Comparison of ENCODE assay signal across 18 mouse cellular contexts in the genomic region with DNA sequence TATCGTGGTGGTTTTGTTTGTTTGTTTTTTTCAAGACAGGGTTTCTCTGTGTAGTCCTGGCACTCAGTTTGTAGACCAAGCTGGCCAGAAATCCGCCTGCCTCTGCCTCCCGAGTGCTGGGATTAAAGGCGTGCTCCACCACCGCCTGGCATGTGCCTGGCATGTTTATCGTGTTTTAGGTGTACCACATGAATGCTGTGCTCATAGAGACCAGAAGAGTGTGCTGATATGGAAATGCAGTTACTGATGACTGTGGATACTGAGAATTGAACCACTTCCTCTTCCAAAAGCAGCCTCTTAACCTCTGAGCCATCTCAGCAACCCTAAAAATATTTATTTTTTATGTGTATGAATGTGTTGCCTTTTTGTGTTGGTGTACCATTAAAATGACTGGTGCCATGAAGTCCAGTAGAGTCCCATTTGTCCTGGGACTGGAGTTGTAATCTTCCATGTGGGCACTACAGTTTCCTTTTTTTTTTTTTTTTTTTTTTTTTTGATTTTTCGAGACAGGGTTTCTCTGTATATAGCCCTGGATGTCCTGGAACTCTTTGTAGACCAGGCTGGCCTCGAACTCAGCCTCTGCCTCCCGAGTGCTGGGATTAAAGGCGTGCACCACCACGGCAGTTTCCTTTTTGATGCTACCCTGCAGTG. TPM values are rescaled to one million over a fixed set of nuclear protein-coding genes. Genes with fewer than 3 reads are reported as not detected.
DNase-seq lines count a peak whose midpoint lies in the region; ATAC-seq and TF ChIP-seq lines count a peak whose summit lies in the region.
"Had no signal": no experiment of that assay in that cellular context is flagged by ENCODE, and none has a peak within 500 bp of the region (broad histone marks: within the 10 kb centered on the region; RNA-seq: fewer than 3 reads in every experiment).

No protein-coding gene starts in this region.

- no peak for TF ChIP-seq POLR2A in CH12.LX (IDR thresholded peaks at IDR 0.05; ENCODE audit: low read depth, low read length)
- TF ChIP-seq POLR2A in bone marrow macrophage, adult 2 months (IDR thresholded peaks at IDR 0.05; ENCODE audit: borderline replicate concordance, low read depth, low read length), result no peak

- peaks cover 45% of the 10 kb centered on the region for H3K4me1 ChIP-seq in heart, embryonic 13.5 days
- H3K4me1 ChIP-seq in CH12.LX (ENCODE audit: control insufficient read depth in 1 of 2, insufficient read depth in 2 of 2), result peaks cover 22 to 44% of the 10 kb centered on the region in 2 experiments
- peaks cover 23% of the 10 kb centered on the region for H3K4me1 ChIP-seq in bone marrow macrophage, adult 2 months (ENCODE audit: control insufficient read depth, insufficient read depth, low read length)
- peaks cover 23% of the 10 kb centered on the region for H3K4me1 ChIP-seq in liver, postnatal 0 days (ENCODE audit: insufficient read depth)

- no peak for TF ChIP-seq EP300 in CH12.LX (IDR thresholded peaks at IDR 0.05; ENCODE audit: low read length)
- no peak for TF ChIP-seq EP300 in liver, postnatal 0 days (IDR thresholded peaks at IDR 0.05; ENCODE audit: low read depth)

- intact Hi-C loops in heart, postnatal 25 days (cut with DNase I), result no loop called here

- H3K4me3 ChIP-seq in heart, embryonic 13.5 days, result no peak overlapping the region
- H3K4me3 ChIP-seq in CH12.LX (replicated peaks in 1 of 3; ENCODE audit: low read depth in 2 of 3, low read length in 2 of 3, poor library complexity in 1 of 3), result peak overlapping the region in 2 of 3 experiments; percentile 87 to 98
- H3K4me3 ChIP-seq in bone marrow macrophage, adult 2 months (ENCODE audit: insufficient read depth, low read length), result peak overlapping the region; percentile 97; the same call in 1 of the 2 replicates
- H3K4me3 ChIP-seq in liver, postnatal 0 days (ENCODE audit: low read depth, low read length), result no peak overlapping the region
- H3K4me3 ChIP-seq: forebrain, embryonic 13.5 days; neural tube, embryonic 15.5 days had no signal

- dilution Hi-C loops in CH12.LX (cut with MboI; ENCODE audit: extremely low pct_ligation_motif_present, extremely low pct_unique_long_range_greater_than_20kb, low sequenced_read_pairs), result no loop called here

- H3K9ac ChIP-seq in heart, embryonic 13.5 days, result no peak overlapping the region
- peak overlapping the region; percentile 94 for H3K9ac ChIP-seq in CH12.LX (ENCODE audit: insufficient read depth, low read depth)
- H3K9ac ChIP-seq in liver, postnatal 0 days (replicated peaks), result no peak overlapping the region
- H3K9ac ChIP-seq: forebrain, embryonic 13.5 days; neural tube, embryonic 15.5 days had no signal

- H3K27me3 ChIP-seq in heart, embryonic 13.5 days (replicated peaks), result no peaks in the 10 kb centered on the region
- no peaks in the 10 kb centered on the region for H3K27me3 ChIP-seq in CH12.LX (replicated peaks)
- H3K27me3 ChIP-seq in liver, postnatal 0 days (ENCODE audit: insufficient read depth, low read length), result no peaks in the 10 kb centered on the region
- H3K27me3 ChIP-seq: forebrain, embryonic 13.5 days; neural tube, embryonic 15.5 days had no signal

- no peak for TF ChIP-seq CTCF in CH12.LX (conservative IDR thresholded peaks at IDR 0.05 in 1 of 2, IDR thresholded peaks at IDR 0.05 in 1 of 2; ENCODE audit: low read depth in 2 of 2, low read length in 2 of 2)
- no peak for TF ChIP-seq CTCF in bone marrow macrophage, adult 2 months (IDR thresholded peaks at IDR 0.05; ENCODE audit: low read depth, low read length)
- TF ChIP-seq CTCF in liver, postnatal 0 days (IDR thresholded peaks at IDR 0.05; ENCODE audit: low read depth), result no peak

- ATAC-seq in heart, embryonic 13.5 days (ENCODE audit: extremely low read depth, insufficient number of reproducible peaks, low FRiP score, low TSS enrichment), result no peak
- ATAC-seq in liver, postnatal 0 days, result no peak
- ATAC-seq: forebrain, embryonic 13.5 days; hindbrain, embryonic 16.5 days had no signal

- WGBS in heart, embryonic 13.5 days, result 87% methylated on average over 11 of the region's 11 CpGs
- 65% methylated on average over 11 of the region's 11 CpGs for WGBS in liver, postnatal 0 days (ENCODE audit: insufficient replicate concordance)

- DNase-seq in heart, postnatal 25 days (ENCODE audit: low spot score), result no peak
- peak; percentile 57 for DNase-seq in CH12.LX (ENCODE audit: extremely low read depth)
- no peak for DNase-seq in liver, postnatal 0 days
- no peak for DNase-seq in layer of hippocampus, postnatal 36 days
- no peak for DNase-seq in thymus, postnatal 4 days
- DNase-seq in spleen, postnatal 36 days (ENCODE audit: low spot score in 2 of 2), result no peak
- DNase-seq: cerebellum, adult 9-10 months; gastrocnemius, postnatal 14 days; lung, postnatal 36 days; right cerebral cortex, adult 18-20 months; thymus, postnatal 25 days had no signal

- H3K4me2 ChIP-seq in heart, embryonic 13.5 days, result peak overlapping the region; percentile 89; the same call in 1 of the 2 replicates
- peak overlapping the region; percentile 57 for H3K4me2 ChIP-seq in CH12.LX (ENCODE audit: insufficient read depth, low read depth, poor library complexity, severe bottlenecking)
- no peak overlapping the region for H3K4me2 ChIP-seq in liver, postnatal 0 days (ENCODE audit: low read depth, low read length)
- H3K4me2 ChIP-seq: neural tube, embryonic 15.5 days had no signal

- peaks cover 67% of the 10 kb centered on the region for H3K36me3 ChIP-seq in heart, embryonic 13.5 days
- peaks cover 51 to 64% of the 10 kb centered on the region in 2 experiments for H3K36me3 ChIP-seq in CH12.LX (replicated peaks in 1 of 2; ENCODE audit: control insufficient read depth in 1 of 2, insufficient read depth in 1 of 2, low read length in 1 of 2)
- peaks cover 36% of the 10 kb centered on the region for H3K36me3 ChIP-seq in liver, postnatal 0 days (replicated peaks; ENCODE audit: insufficient read depth, low read length)

- peak overlapping the region; percentile 36; the same call in 1 of the 2 replicates for H3K27ac ChIP-seq in heart, embryonic 13.5 days (replicated peaks)
- H3K27ac ChIP-seq in CH12.LX (ENCODE audit: insufficient read depth, low read depth), result peak overlapping the region; percentile 30; the same call in 1 of the 2 replicates
- peak overlapping the region; percentile 94 for H3K27ac ChIP-seq in bone marrow macrophage, adult 2 months (ENCODE audit: insufficient read depth, low read depth, low read length)
- peak overlapping the region; percentile 29; the same call in 1 of the 2 replicates for H3K27ac ChIP-seq in liver, postnatal 0 days (ENCODE audit: low read depth)
- H3K27ac ChIP-seq: forebrain, embryonic 13.5 days; kidney, postnatal 0 days; neural tube, embryonic 15.5 days had no signal

- in situ Hi-C loops in CH12.LX (cut with MboI; ENCODE audit: low pct_ligation_motif_present, low pct_unique_long_range_greater_than_20kb, low sequenced_read_pairs), result no loop called here

- H3K79me2 ChIP-seq in CH12.LX (replicated peaks; ENCODE audit: control insufficient read depth, extremely low read depth, insufficient read depth, poor library complexity, severe bottlenecking), result peaks cover 46% of the 10 kb centered on the region

- no peaks in the 10 kb centered on the region for H3K9me3 ChIP-seq in heart, embryonic 13.5 days
- no peaks in the 10 kb centered on the region for H3K9me3 ChIP-seq in CH12.LX (replicated peaks; ENCODE audit: low read length)
- H3K9me3 ChIP-seq in liver, postnatal 0 days (ENCODE audit: low read length), result no peaks in the 10 kb centered on the region
- H3K9me3 ChIP-seq: forebrain, embryonic 13.5 days; neural tube, embryonic 15.5 days had no signal

- no peak for TF ChIP-seq RAD21 in CH12.LX (IDR thresholded peaks at IDR 0.05; ENCODE audit: low read depth, low read length)

RNA-seq across cellular contexts. Expression of a gene that starts 1.8 kb away (rescaled TPM):
- polyA plus RNA-seq in heart, embryonic 13.5 days (2015; fragmentation: Nextera tagmentation; extraction: Ambion mirVana), result 842 and 891 TPM in 2 replicates
- total RNA-seq in heart, postnatal 25 days (2021), result 1,000 to 10,000 TPM; 1,533 to 1,573 TPM
- total RNA-seq in CH12.LX (2012; rRNA removed) (3,341 and 3,407 TPM in 2 replicates), CH12.LX (2014; rRNA removed) (1,091 and 1,181 TPM in 2 replicates)
- 1,199 and 1,372 TPM in 2 replicates for polyA plus RNA-seq in CH12.LX (2012; ENCODE audit: insufficient read length, low read depth)
- polyA plus RNA-seq in bone marrow macrophage, adult 2 months (2012; ENCODE audit: insufficient read depth, insufficient read length, missing spikeins), result 825 and 873 TPM in 2 replicates
- polyA plus RNA-seq in liver, postnatal 0 days (2015; fragmentation: Nextera tagmentation; extraction: Ambion mirVana), result 627 and 684 TPM in 2 replicates
- 100 to 1,000 TPM; 947 to 957 TPM for total RNA-seq in layer of hippocampus, postnatal 36 days (2021)

RNA-seq across cellular contexts. Expression of a gene that starts 5.8 kb away (rescaled TPM):
- 116 and 125 TPM in 2 replicates for polyA plus RNA-seq in heart, embryonic 13.5 days (2015; fragmentation: Nextera tagmentation; extraction: Ambion mirVana)
- 100 to 1,000 TPM; 102 TPM for total RNA-seq in heart, postnatal 25 days (2021)
- total RNA-seq in CH12.LX (2012; rRNA removed) (87.3 and 90.0 TPM in 2 replicates), CH12.LX (2014; rRNA removed) (43.3 and 47.8 TPM in 2 replicates)
- 38.4 and 59.9 TPM in 2 replicates for polyA plus RNA-seq in CH12.LX (2012; ENCODE audit: insufficient read length, low read depth)
- polyA plus RNA-seq in bone marrow macrophage, adult 2 months (2012; ENCODE audit: insufficient read depth, insufficient read length, missing spikeins), result 80.7 and 86.0 TPM in 2 replicates
- polyA plus RNA-seq in liver, postnatal 0 days (2015; fragmentation: Nextera tagmentation; extraction: Ambion mirVana), result 49.3 and 52.3 TPM in 2 replicates
- total RNA-seq in layer of hippocampus, postnatal 36 days (2021), result 100 to 1,000 TPM in 1 of 2 experiments, 10 to 100 TPM in 1; 97.5 to 102 TPM

RNA-seq across cellular contexts. Expression of a gene that starts 15.1 kb away (rescaled TPM):
- 240 and 251 TPM in 2 replicates for polyA plus RNA-seq in heart, embryonic 13.5 days (2015; fragmentation: Nextera tagmentation; extraction: Ambion mirVana)
- 100 to 1,000 TPM; 130 to 135 TPM for total RNA-seq in heart, postnatal 25 days (2021)
- 246 and 266 TPM in 2 replicates for total RNA-seq in CH12.LX (2012; rRNA removed)
- total RNA-seq in CH12.LX (2014; rRNA removed), result 172 and 178 TPM in 2 replicates
- polyA plus RNA-seq in CH12.LX (2012; ENCODE audit: insufficient read length, low read depth), result 176 and 178 TPM in 2 replicates
- polyA plus RNA-seq in bone marrow macrophage, adult 2 months (2012; ENCODE audit: insufficient read depth, insufficient read length, missing spikeins), result 163 and 178 TPM in 2 replicates
- 141 TPM in 2 replicates for polyA plus RNA-seq in liver, postnatal 0 days (2015; fragmentation: Nextera tagmentation; extraction: Ambion mirVana)
- total RNA-seq in layer of hippocampus, postnatal 36 days (2021), result 100 to 1,000 TPM; 436 to 447 TPM

RNA-seq across cellular contexts. Expression of a gene that starts 15.4 kb away (rescaled TPM):
- polyA plus RNA-seq in heart, embryonic 13.5 days (2015; fragmentation: Nextera tagmentation; extraction: Ambion mirVana), result 65.8 and 71.2 TPM in 2 replicates
- total RNA-seq in heart, postnatal 25 days (2021), result 10 to 100 TPM; 73.6 to 76.6 TPM
- 45.7 and 63.4 TPM in 2 replicates for total RNA-seq in CH12.LX (2012; rRNA removed)
- 67.9 and 68.0 TPM in 2 replicates for total RNA-seq in CH12.LX (2014; rRNA removed)
- 56.6 and 56.7 TPM in 2 replicates for polyA plus RNA-seq in CH12.LX (2012; ENCODE audit: insufficient read length, low read depth)
- polyA plus RNA-seq in bone marrow macrophage, adult 2 months (2012; ENCODE audit: insufficient read depth, insufficient read length, missing spikeins), result 82.2 and 82.3 TPM in 2 replicates
- 43.1 and 43.3 TPM in 2 replicates for polyA plus RNA-seq in liver, postnatal 0 days (2015; fragmentation: Nextera tagmentation; extraction: Ambion mirVana)
- total RNA-seq in layer of hippocampus, postnatal 36 days (2021), result 10 to 100 TPM; 38.2 to 38.3 TPM

RNA-seq across cellular contexts. Expression of a gene that starts 19.4 kb away (rescaled TPM):
- 3.7 and 5.5 TPM in 2 replicates for polyA plus RNA-seq in heart, embryonic 13.5 days (2015; fragmentation: Nextera tagmentation; extraction: Ambion mirVana)
- under 1 TPM; 0.34 to 0.81 TPM for total RNA-seq in heart, postnatal 25 days (2021)
- total RNA-seq in CH12.LX (2012; rRNA removed) (1.1 and 1.2 TPM in 2 replicates), CH12.LX (2014; rRNA removed) (0.42 TPM in 2 replicates)
- polyA plus RNA-seq in CH12.LX (2012; ENCODE audit: insufficient read length, low read depth), result 0.44 and 0.78 TPM in 2 replicates
- polyA plus RNA-seq in bone marrow macrophage, adult 2 months (2012; ENCODE audit: insufficient read depth, insufficient read length, missing spikeins), result 0.97 and 1.0 TPM in 2 replicates
- polyA plus RNA-seq in liver, postnatal 0 days (2015; fragmentation: Nextera tagmentation; extraction: Ambion mirVana), result 0.07 and 0.38 TPM in 2 replicates
- total RNA-seq in layer of hippocampus, postnatal 36 days (2021), result 10 to 100 TPM; 42.9 to 45.2 TPM
- total RNA-seq: monocyte, adult 5-6 weeks had no signal

Comparison
In these comparisons a context has a peak if more than half of its experiments do, and no peak if none do; other contexts are left out.
1. H3K27ac ChIP-seq: peak in every context shown above with its lines; median percentile 94 in bone marrow macrophage, adult 2 months; 36 in heart, embryonic 13.5 days; 30 in CH12.LX; 29 in liver, postnatal 0 days.
2. H3K4me3 ChIP-seq: peak in CH12.LX (2 of 3) and bone marrow macrophage, adult 2 months (single experiment); none in heart, embryonic 13.5 days (single experiment) and liver, postnatal 0 days (single experiment).